Mouse (Mus musculus) lung, embryonic 15.5 days (tissue): ENCODE measurements around the gene Zfp692. TPM values are rescaled to one million over a fixed set of nuclear protein-coding genes. Genes with fewer than 3 reads are reported as not detected.
"Not testable (repeated sequence)": the region's sequence is repeated elsewhere in the genome, so short reads cannot be mapped to it uniquely, and the experiment has no call there.

ENCODE experiments used
- ATAC-seq: fragments of 200-750 bp; cut with Nextera tagmentation; 2 replicates; pipeline ENCODE4 v1.8.0; 2017; ENCODE audit warnings: moderate number of reproducible peaks, borderline replicate concordance; ENCODE audit not compliant: low FRiP score, low TSS enrichment; ENCODE audit errors: extremely low read depth
- H3K27ac ChIP-seq: fragments of 300-500 bp; sonication (generic); 2 replicates; pipeline ENCODE4 v1.5.1; 2015; ENCODE audit warnings: moderate library complexity, mild to moderate bottlenecking, inconsistent platforms
- H3K27me3 ChIP-seq: fragments of 300-500 bp; sonication (generic); 2 replicates; pipeline ENCODE4 v1.6.1; 2015; ENCODE audit warnings: inconsistent platforms
- H3K36me3 ChIP-seq: fragments of 300-500 bp; sonication (generic); 2 replicates; pipeline ENCODE4 v1.6.1; 2015; ENCODE audit warnings: inconsistent platforms
- H3K4me1 ChIP-seq: fragments of 300-500 bp; sonication (generic); 2 replicates; pipeline ENCODE4 v1.6.1; 2015; ENCODE audit warnings: inconsistent platforms
- H3K4me2 ChIP-seq: fragments of 300-500 bp; sonication (generic); 2 replicates; pipeline ENCODE4 v1.6.1; 2015; ENCODE audit warnings: inconsistent platforms, mild to moderate bottlenecking, moderate library complexity
- H3K4me3 ChIP-seq: fragments of 300-500 bp; sonication (generic); 2 replicates; pipeline ENCODE4 v1.5.1; 2015; ENCODE audit warnings: mild to moderate bottlenecking, inconsistent platforms
- H3K9ac ChIP-seq: fragments of 300-500 bp; sonication (generic); 2 replicates; pipeline ENCODE4 v1.6.1; 2015; ENCODE audit warnings: inconsistent platforms
- H3K9me3 ChIP-seq: fragments of 300-500 bp; sonication (generic); 2 replicates; pipeline ENCODE4 v1.6.1; 2016; ENCODE audit warnings: inconsistent platforms
- WGBS: fragments of 180-500 bp; shearing (Covaris S2); methylation state at CpG from one replicate; pipeline ENCODE4 v1.1.7; 2015; 5-methylcytosine and 5-hydroxymethylcytosine counted together
- polyA plus RNA-seq: library from polyadenylated mRNA; unstranded; fragments of >200 nt; fragmentation: Nextera tagmentation; extraction: Ambion mirVana; gene quantifications from 2 replicates; pipeline ENCODE4 v1.2.1, GENCODE M21; 2015

Zfp692 gene
- polyA plus RNA-seq, 1 experiment from 2014 or later = 25.6 TPM

DNA sequence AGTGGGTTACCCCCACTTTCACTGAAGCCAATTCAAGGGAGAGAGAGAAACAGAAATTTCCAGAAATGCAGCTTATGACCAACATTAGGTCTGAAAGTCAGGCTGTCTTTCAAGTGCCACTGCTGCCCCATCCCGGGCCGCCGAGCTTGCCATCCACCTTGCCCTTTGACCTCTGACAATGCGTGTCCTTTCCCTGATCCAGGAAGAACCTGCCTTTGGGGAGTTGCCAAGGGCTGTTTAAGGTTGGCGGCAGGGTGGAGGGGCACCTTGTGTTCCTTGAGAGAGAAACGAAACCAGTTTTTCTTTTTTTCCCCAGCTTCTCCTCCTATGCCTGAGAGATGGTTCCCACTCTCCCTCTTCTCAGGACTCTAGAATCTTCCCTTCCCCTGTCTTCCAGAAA, 55.7 kb downstream of the Zfp692 start:
- H3K4me3 ChIP-seq, H3K9ac ChIP-seq, H3K4me1 ChIP-seq, H3K36me3 ChIP-seq, H3K9me3 ChIP-seq, H3K27me3 ChIP-seq, H3K27ac ChIP-seq, ATAC-seq, H3K4me2 ChIP-seq: not testable (repeated sequence)
- no CpG with 5 or more reads among the region's 6 CpGs for WGBS

Other genes with a start within 250 kb of the Zfp692 start
- gene Gm12248, start 213.9 kb upstream of the Zfp692 start, polyA plus RNA-seq = not detected in 2 replicates
- 89.8 and 96.1 TPM in 2 replicates for gene Cnot8, start 202.9 kb upstream of the Zfp692 start, polyA plus RNA-seq
- gene Gemin5, start 138.5 kb upstream of the Zfp692 start, polyA plus RNA-seq = 20.2 and 20.9 TPM in 2 replicates
- 109 and 117 TPM in 2 replicates for gene Mrpl22, start 135.4 kb upstream of the Zfp692 start, polyA plus RNA-seq
- 4.9 and 5.2 TPM in 2 replicates for gene Igtp, start 107.5 kb upstream of the Zfp692 start, polyA plus RNA-seq
- 2.3 and 2.4 TPM in 2 replicates for gene Irgm2, start 107.5 kb upstream of the Zfp692 start, polyA plus RNA-seq
- gene 4930438A08Rik, start 32.3 kb upstream of the Zfp692 start, polyA plus RNA-seq = 0.06 TPM in 1 of 2 replicates, not detected in the other
- gene Zfp672, start 23.3 kb downstream of the Zfp692 start, polyA plus RNA-seq = 29.8 and 32.3 TPM in 2 replicates
- gene Sh3bp5l, start 23.7 kb downstream of the Zfp692 start, polyA plus RNA-seq = 32.3 and 38.3 TPM in 2 replicates
- gene Lypd8, start 72.0 kb downstream of the Zfp692 start, polyA plus RNA-seq = 0.40 TPM in 1 of 2 replicates, not detected in the other
- not detected in 2 replicates for gene 1810065E05Rik, start 114.0 kb downstream of the Zfp692 start, polyA plus RNA-seq
- not detected in 2 replicates for gene Gm12253, start 125.5 kb downstream of the Zfp692 start, polyA plus RNA-seq
- gene Lypd9, start 145.9 kb downstream of the Zfp692 start, polyA plus RNA-seq = not detected in 2 replicates
- not detected in 2 replicates for gene Olfr30, start 155.2 kb downstream of the Zfp692 start, polyA plus RNA-seq
- gene Olfr332, start 185.5 kb downstream of the Zfp692 start, polyA plus RNA-seq = not detected in 2 replicates
- gene Olfr331, start 195.5 kb downstream of the Zfp692 start, polyA plus RNA-seq = not detected in 2 replicates
- not detected in 2 replicates for gene Olfr330, start 227.8 kb downstream of the Zfp692 start, polyA plus RNA-seq
- not detected in 2 replicates for gene Olfr329-ps, start 239.4 kb downstream of the Zfp692 start, polyA plus RNA-seq
- not detected in 2 replicates for gene Olfr328, start 248.6 kb downstream of the Zfp692 start, polyA plus RNA-seq